Mouse (Mus musculus) megakaryocyte-erythroid progenitor cell, adult 5 weeks (primary cell): ENCODE measurements around the gene Olfr625-ps1. TPM values are rescaled to one million over a fixed set of nuclear protein-coding genes. Genes with fewer than 3 reads are reported as not detected.

Experiments
- polyA plus RNA-seq: library from polyadenylated mRNA; stranded (reverse); fragments of >175 nt; gene quantifications from 2 replicates; pipeline ENCODE4 v1.2.3, GENCODE M21; 2012

The Olfr625-ps1 gene
- polyA plus RNA-seq = 0.19 TPM in 1 of 2 replicates, not detected in the other

DNA sequence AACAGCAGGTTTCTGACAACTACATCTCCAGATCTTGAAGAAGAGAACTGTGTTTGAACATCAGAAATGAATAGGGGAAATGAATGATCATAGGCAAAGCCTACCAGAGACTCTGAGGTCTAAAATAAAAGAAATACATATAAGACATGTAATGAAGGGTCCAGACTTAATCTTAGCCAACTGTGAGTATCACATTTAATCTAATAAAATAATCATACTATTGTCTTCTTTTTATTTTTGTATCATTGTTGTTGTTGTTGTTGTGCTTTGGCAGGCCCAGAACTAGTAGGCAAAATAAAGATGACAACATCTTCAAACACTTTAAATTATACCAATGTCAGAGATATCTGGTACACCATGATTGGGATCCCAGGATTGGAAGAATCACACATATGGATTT is at the start of gene Olfr625-ps1:
Olfr625-ps1 (plus strand) TSS at position 301 of the 400 bp plus-strand sequence.

DNA sequence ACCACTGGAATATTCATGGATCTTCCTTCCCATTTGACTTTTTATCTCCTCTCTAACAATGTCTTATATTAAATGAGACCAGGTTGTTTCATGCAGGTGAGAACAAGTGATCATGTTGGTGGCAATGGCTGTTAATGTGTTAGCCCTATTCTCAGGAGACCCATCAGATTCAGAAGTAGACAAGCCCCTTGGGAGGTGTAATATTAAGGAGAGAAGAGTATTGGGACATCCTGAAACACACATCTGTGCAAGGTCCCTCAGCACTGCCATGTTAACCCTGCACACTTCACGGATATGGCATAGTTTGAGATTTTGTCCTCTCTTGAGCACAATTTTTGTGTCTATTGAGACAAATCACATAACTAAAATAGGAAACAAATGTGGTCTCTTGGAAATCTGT is 39.9 kb upstream of the Olfr625-ps1 start, which contains the start of gene Olfr622:
Olfr622 (minus strand) TSS at position 101 of the 400 bp plus-strand sequence.

DNA sequence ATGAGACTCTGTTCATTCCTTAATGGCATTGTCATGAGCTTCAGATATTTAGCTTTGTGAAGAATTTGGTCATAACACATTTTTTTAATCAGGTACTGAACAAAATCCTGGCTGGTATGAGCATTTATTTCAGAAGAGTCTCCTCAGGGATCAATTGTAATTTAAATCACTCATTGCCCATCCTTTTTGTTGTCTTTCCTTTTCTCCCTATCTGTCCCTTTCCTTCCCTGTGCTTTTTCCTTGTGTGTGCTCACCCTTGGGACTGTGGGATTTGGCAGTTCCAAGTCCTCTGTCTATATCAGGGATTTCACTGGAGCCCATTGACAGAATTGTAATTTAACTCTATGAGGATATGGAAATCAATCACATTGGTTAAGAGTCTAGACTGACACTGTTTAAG is 18.9 kb upstream of the Olfr625-ps1 start, which contains the start of gene Olfr623:
Olfr623 (minus strand) TSS at position 101 of the 400 bp plus-strand sequence.

DNA sequence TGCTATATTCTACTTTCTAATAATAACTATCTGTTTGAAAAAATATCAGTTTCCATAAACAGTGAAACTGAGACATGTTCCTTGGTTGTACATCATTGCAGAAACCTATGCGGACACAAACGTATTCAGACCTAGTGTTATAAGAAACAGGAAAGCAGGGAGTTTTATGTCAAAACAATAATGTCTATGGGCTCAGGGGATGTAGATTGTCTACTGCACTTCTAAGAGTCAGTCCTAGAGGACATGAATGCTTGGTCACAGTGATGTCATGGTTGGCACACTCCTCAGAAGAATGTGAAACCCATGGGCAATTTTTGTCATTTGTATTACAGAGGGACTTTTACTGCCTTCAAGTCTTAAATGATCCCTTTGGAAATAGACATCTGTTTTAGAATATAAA is 11.4 kb upstream of the Olfr625-ps1 start, which contains the start of gene Olfr624:
Olfr624 (minus strand) TSS at position 101 of the 400 bp plus-strand sequence.

DNA sequence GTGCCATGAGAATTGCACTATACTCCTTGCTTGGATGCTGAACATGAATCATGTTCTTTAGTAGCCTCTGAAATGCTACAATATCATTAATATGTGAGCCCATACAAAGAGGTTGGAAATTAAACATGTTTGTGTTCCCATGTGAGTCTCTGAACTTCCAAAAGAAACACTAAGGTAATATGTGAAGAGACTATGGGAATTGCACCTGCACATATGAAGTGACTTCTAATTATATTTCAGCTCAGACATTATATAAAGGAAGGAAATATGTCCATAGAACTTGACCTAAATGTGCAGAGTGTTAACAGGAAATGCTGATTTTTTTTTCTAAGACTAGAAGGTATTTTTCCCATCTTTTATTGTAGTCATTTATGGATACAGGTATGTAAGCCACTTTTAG is 31.9 kb downstream of the Olfr625-ps1 start, which contains the start of gene Olfr243:
Olfr243 (plus strand) TSS at position 301 of the 400 bp plus-strand sequence.

DNA sequence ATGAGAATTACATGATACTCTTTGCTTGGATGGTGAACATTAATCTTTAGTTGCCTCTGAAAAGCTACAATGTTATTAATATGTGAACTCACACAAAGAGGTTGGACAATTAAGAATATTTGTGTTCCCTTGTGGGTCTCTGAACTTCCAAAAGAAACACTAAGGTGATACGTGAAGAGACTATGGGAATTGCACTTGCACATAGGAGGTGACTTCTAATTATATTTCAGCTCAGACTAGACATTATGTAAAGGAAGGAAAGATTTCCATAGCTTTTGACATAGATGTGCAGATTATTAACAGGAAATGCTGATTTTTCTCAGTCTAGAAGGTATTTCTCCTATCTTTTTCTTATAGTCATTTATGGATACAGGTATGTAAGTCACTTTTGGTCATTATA is 47.6 kb downstream of the Olfr625-ps1 start, which contains the start of gene Olfr628:
Olfr628 (plus strand) TSS at position 301 of the 400 bp plus-strand sequence.

Other genes with a start within 250 kb of the Olfr625-ps1 start
- not detected in 2 replicates for gene Olfr605, start 237.3 kb upstream of the Olfr625-ps1 start, polyA plus RNA-seq
- gene Olfr606, start 233.7 kb upstream of the Olfr625-ps1 start, polyA plus RNA-seq = not detected in 2 replicates
- not detected in 2 replicates for gene Olfr607, start 218.6 kb upstream of the Olfr625-ps1 start, polyA plus RNA-seq
- gene Olfr608, start 212.8 kb upstream of the Olfr625-ps1 start, polyA plus RNA-seq = not detected in 2 replicates
- not detected in 2 replicates for gene Olfr609, start 184.7 kb upstream of the Olfr625-ps1 start, polyA plus RNA-seq
- gene Olfr610, start 170.6 kb upstream of the Olfr625-ps1 start, polyA plus RNA-seq = not detected in 2 replicates
- gene Olfr611, start 161.9 kb upstream of the Olfr625-ps1 start, polyA plus RNA-seq = not detected in 2 replicates
- not detected in 2 replicates for gene Olfr612, start 140.0 kb upstream of the Olfr625-ps1 start, polyA plus RNA-seq
- gene Olfr613, start 134.6 kb upstream of the Olfr625-ps1 start, polyA plus RNA-seq = not detected in 2 replicates
- not detected in 2 replicates for gene Olfr615, start 126.6 kb upstream of the Olfr625-ps1 start, polyA plus RNA-seq
- gene Olfr616, start 113.6 kb upstream of the Olfr625-ps1 start, polyA plus RNA-seq = not detected in 2 replicates
- gene Olfr617, start 109.7 kb upstream of the Olfr625-ps1 start, polyA plus RNA-seq = not detected in 2 replicates
- gene Olfr618, start 92.6 kb upstream of the Olfr625-ps1 start, polyA plus RNA-seq = not detected in 2 replicates
- gene Olfr619, start 82.1 kb upstream of the Olfr625-ps1 start, polyA plus RNA-seq = not detected in 2 replicates
- not detected in 2 replicates for gene Olfr620, start 70.2 kb upstream of the Olfr625-ps1 start, polyA plus RNA-seq
- gene Olfr622, start 40.0 kb upstream of the Olfr625-ps1 start, polyA plus RNA-seq = not detected in 2 replicates
- not detected in 2 replicates for gene Olfr623, start 19.0 kb upstream of the Olfr625-ps1 start, polyA plus RNA-seq
- 0.02 TPM in 1 of 2 replicates, not detected in the other for gene Olfr624, start 11.5 kb upstream of the Olfr625-ps1 start, polyA plus RNA-seq
- not detected in 2 replicates for gene Olfr243, start 32.0 kb downstream of the Olfr625-ps1 start, polyA plus RNA-seq
- not detected in 2 replicates for gene Olfr628, start 47.7 kb downstream of the Olfr625-ps1 start, polyA plus RNA-seq
- not detected in 2 replicates for gene Olfr629, start 62.2 kb downstream of the Olfr625-ps1 start, polyA plus RNA-seq
- gene Olfr630, start 74.6 kb downstream of the Olfr625-ps1 start, polyA plus RNA-seq = not detected in 2 replicates
- not detected in 2 replicates for gene Olfr69, start 88.9 kb downstream of the Olfr625-ps1 start, polyA plus RNA-seq
- not detected in 2 replicates for gene Olfr68, start 97.0 kb downstream of the Olfr625-ps1 start, polyA plus RNA-seq
- not detected in 2 replicates for gene Olfr67, start 109.1 kb downstream of the Olfr625-ps1 start, polyA plus RNA-seq
- 65.8 and 124 TPM in 2 replicates for gene Hbb-bt, start 131.3 kb downstream of the Olfr625-ps1 start, polyA plus RNA-seq
- gene Hbb-bs, start 145.4 kb downstream of the Olfr625-ps1 start, polyA plus RNA-seq = 239 and 618 TPM in 2 replicates
- gene Hbb-bh2, start 157.8 kb downstream of the Olfr625-ps1 start, polyA plus RNA-seq = not detected in 2 replicates
- not detected in 2 replicates for gene Hbb-bh1, start 160.4 kb downstream of the Olfr625-ps1 start, polyA plus RNA-seq
- gene Hbb-y, start 170.5 kb downstream of the Olfr625-ps1 start, polyA plus RNA-seq = not detected in 2 replicates
- gene Olfr66, start 203.5 kb downstream of the Olfr625-ps1 start, polyA plus RNA-seq = not detected in 2 replicates
- 0.02 TPM in 1 of 2 replicates, not detected in the other for gene Olfr64, start 211.8 kb downstream of the Olfr625-ps1 start, polyA plus RNA-seq
- gene Olfr65, start 220.8 kb downstream of the Olfr625-ps1 start, polyA plus RNA-seq = not detected in 2 replicates
- not detected in 2 replicates for gene Olfr631, start 246.1 kb downstream of the Olfr625-ps1 start, polyA plus RNA-seq